Mouse (Mus musculus) testis, adult 2 months (tissue): ENCODE measurements around the gene U2surp.

ENCODE experiments used
- CTCF ChIP-seq: fragments of 200-500 bp; IDR thresholded peaks from 2 replicates; pipeline ENCODE4 v1.5.1; 2012; ENCODE audit warnings: low read depth, mild to moderate bottlenecking, inconsistent platforms, low read length, moderate library complexity; ENCODE audit not compliant: control insufficient read depth, insufficient read depth, insufficient replicate concordance
- POLR2A ChIP-seq: fragments of 200-500 bp; IDR thresholded peaks from 2 replicates; pipeline ENCODE4 v1.6.1; 2012; ENCODE audit warnings: low read depth, mild to moderate bottlenecking, inconsistent platforms, low read length, moderate library complexity; ENCODE audit not compliant: control insufficient read depth

GRCm38 (mm10) chr9:95550856-95551774 is 39.3 kb upstream of the U2surp start:
- TF ChIP-seq CTCF (no peak), POLR2A (no peak)
